Mouse (Mus musculus) lung, embryonic 14.5 days (tissue): ENCODE results near the gene Slc4a1ap. TPM values are rescaled to one million over a fixed set of nuclear protein-coding genes. Genes with fewer than 3 reads are reported as not detected.

Experiments used
- ATAC-seq: fragments of 200-750 bp; cut with Nextera tagmentation; 2 replicates; pipeline ENCODE4 v1.8.0; 2017; ENCODE audit warnings: mild to moderate bottlenecking, moderate TSS enrichment, moderate library complexity; ENCODE audit not compliant: insufficient read depth
- DNase-seq: peaks from one replicate; pipeline ENCODE4 v3.0.0-alpha.2; 2015
- H3K27ac ChIP-seq: fragments of 300-500 bp; sonication (generic); 2 replicates; pipeline ENCODE4 v1.5.1; 2014; ENCODE audit warnings: low read depth, mild to moderate bottlenecking, moderate library complexity
- H3K27me3 ChIP-seq: fragments of 300-500 bp; sonication (generic); 2 replicates; pipeline ENCODE4 v1.6.1; 2014; ENCODE audit warnings: low read length, control low read depth; ENCODE audit not compliant: insufficient read depth
- H3K36me3 ChIP-seq: fragments of 300-500 bp; sonication (generic); 2 replicates; pipeline ENCODE4 v1.6.1; 2014; ENCODE audit warnings: control low read depth; ENCODE audit not compliant: insufficient read depth
- H3K4me1 ChIP-seq: fragments of 300-500 bp; sonication (generic); 2 replicates; pipeline ENCODE4 v1.6.1; 2014; ENCODE audit warnings: antibody characterized with exemption, control low read depth; ENCODE audit not compliant: insufficient read depth
- H3K4me2 ChIP-seq: fragments of 300-500 bp; sonication (generic); 2 replicates; pipeline ENCODE4 v1.6.1; 2014; ENCODE audit warnings: mild to moderate bottlenecking
- H3K4me3 ChIP-seq: fragments of 300-500 bp; sonication (generic); 2 replicates; pipeline ENCODE4 v1.5.1; 2014; ENCODE audit warnings: low read depth, low read length
- H3K9ac ChIP-seq: fragments of 300-500 bp; sonication (generic); 2 replicates; pipeline ENCODE4 v1.6.1; 2014
- H3K9me3 ChIP-seq: fragments of 300-500 bp; sonication (generic); 2 replicates; pipeline ENCODE4 v1.6.1; 2016; ENCODE audit warnings: low read depth, low read length, control low read depth
- CTCF ChIP-seq: IDR thresholded peaks from 2 replicates; pipeline ENCODE4 v1.5.1; 2016; ENCODE audit warnings: antibody characterized with exemption, low read depth
- WGBS: fragments of 180-500 bp; shearing (Covaris S2); extraction: QIAGEN DNeasy Blood & Tissue Kit; methylation state at CpG from one replicate; pipeline ENCODE4 v1.1.7; 2014; 5-methylcytosine and 5-hydroxymethylcytosine counted together
- polyA plus RNA-seq: library from polyadenylated mRNA; unstranded; fragments of >200 nt; fragmentation: Nextera tagmentation; extraction: Ambion mirVana; gene quantifications from 2 replicates; pipeline ENCODE4 v1.2.1, GENCODE M21; 2014

The Slc4a1ap gene
- polyA plus RNA-seq, 1 experiment from 2014 or later: 29.3 TPM

GRCm38 (mm10) chr5:31603766-31604165 is 77.0 kb downstream of the Slc4a1ap start:
- H3K27me3 ChIP-seq: no peaks in the 10 kb centered on the region
- H3K4me2 ChIP-seq: no peak overlapping the region
- no peak for TF ChIP-seq CTCF
- 82% methylated on average over 6 of the region's 6 CpGs for WGBS
- H3K4me1 ChIP-seq: no peaks in the 10 kb centered on the region
- no peak overlapping the region for H3K4me3 ChIP-seq
- H3K36me3 ChIP-seq: no peaks in the 10 kb centered on the region
- H3K9ac ChIP-seq: no peak overlapping the region
- no peak overlapping the region for H3K27ac ChIP-seq
- no peaks in the 10 kb centered on the region for H3K9me3 ChIP-seq
- DNase-seq (no peak), ATAC-seq (no peak)

GRCm38 (mm10) chr5:31606151-31606550 is 79.4 kb downstream of the Slc4a1ap start:
- Histone ChIP-seq H3K4me1 (no peaks in the 10 kb centered on the region), H3K4me3 (no peak overlapping the region), H3K27ac (no peak overlapping the region), H3K4me2 (no peak overlapping the region), H3K36me3 (no peaks in the 10 kb centered on the region), H3K9me3 (no peaks in the 10 kb centered on the region), H3K27me3 (no peaks in the 10 kb centered on the region), H3K9ac (no peak overlapping the region)
- WGBS: 36% methylated on average over 3 of the region's 3 CpGs
- TF ChIP-seq CTCF: no peak
- DNase-seq (no peak), ATAC-seq (no peak)

Other genes with a start within 250 kb of the Slc4a1ap start
- gene Ift172, start 235.9 kb upstream of the Slc4a1ap start, polyA plus RNA-seq: 32.3 and 36.4 TPM in 2 replicates
- gene Fndc4, start 230.9 kb upstream of the Slc4a1ap start, polyA plus RNA-seq: 58.5 and 68.6 TPM in 2 replicates
- 0.34 TPM in 1 of 2 replicates, not detected in the other for gene Gckr, start 229.6 kb upstream of the Slc4a1ap start, polyA plus RNA-seq
- gene Zfp512, start 74.6 kb upstream of the Slc4a1ap start, polyA plus RNA-seq: 50.1 and 51.8 TPM in 2 replicates
- 0.16 and 0.18 TPM in 2 replicates for gene 4930548H24Rik, start 41.3 kb upstream of the Slc4a1ap start, polyA plus RNA-seq
- gene Gpn1, start 32.3 kb upstream of the Slc4a1ap start, polyA plus RNA-seq: 68.4 and 69.2 TPM in 2 replicates
- gene Supt7l, start 812 bp downstream of the Slc4a1ap start, polyA plus RNA-seq: 19.1 and 20.5 TPM in 2 replicates
- gene Mrpl33, start 69.9 kb downstream of the Slc4a1ap start, polyA plus RNA-seq: 272 and 281 TPM in 2 replicates
- 2.7 and 3.5 TPM in 2 replicates for gene Rbks, start 170.6 kb downstream of the Slc4a1ap start, polyA plus RNA-seq
- 39.2 and 43.9 TPM in 2 replicates for gene Babam2, start 170.7 kb downstream of the Slc4a1ap start, polyA plus RNA-seq